Mouse (Mus musculus) CH12.LX (cell line): ENCODE measurements at regions not wholly inside any gene's neighbourhood (a gene's known extent, or its start where the extent isn't known, plus 50 kb on each side); places are given as distances from the start of the nearest gene placed in this dataset.

Experiments
- DNase-seq: peaks from one replicate; pipeline ENCODE4 v3.0.0-alpha.2; 2013; ENCODE audit errors: extremely low read depth
- H3K27ac ChIP-seq: 2 replicates; pipeline ENCODE4 v1.5.1; 2012; ENCODE audit warnings: low read depth, mild to moderate bottlenecking, control low read depth, moderate library complexity; ENCODE audit not compliant: insufficient read depth
- H3K27me3 ChIP-seq: replicated peaks from 2 replicates; pipeline ENCODE3; 2012; ENCODE audit warnings: inconsistent platforms
- H3K36me3 ChIP-seq, 2 experiments: replicated peaks in 1 of 2; 2 replicates each; pipeline versions ENCODE3 to v1.6.1; 2012; ENCODE audit warnings: inconsistent platforms in 1 of 2, low read length in 1 of 2, mild to moderate bottlenecking in 1 of 2, mixed read lengths in 1 of 2, moderate library complexity in 1 of 2; ENCODE audit not compliant: control insufficient read depth in 1 of 2, insufficient read depth in 1 of 2
- H3K4me1 ChIP-seq, 2 experiments: 2 replicates each; pipeline ENCODE4 v1.6.1; 2012; ENCODE audit warnings: inconsistent platforms in 1 of 2, moderate library complexity in 1 of 2; ENCODE audit not compliant: insufficient read depth in 2 of 2, control insufficient read depth in 1 of 2
- H3K4me2 ChIP-seq: 2 replicates; pipeline ENCODE4 v1.6.1; 2012; ENCODE audit warnings: low read depth, mild to moderate bottlenecking, control low read depth; ENCODE audit not compliant: poor library complexity, insufficient read depth, severe bottlenecking
- H3K4me3 ChIP-seq, 3 experiments: fragments of 150-350 bp in 1 of 3; sonication (generic) in 1 of 3; replicated peaks in 1 of 3; 2 replicates each; pipeline versions ENCODE3 to v1.5.1; 2011 to 2012; ENCODE audit warnings: low read depth in 2 of 3, low read length in 2 of 3, mild to moderate bottlenecking in 2 of 3, moderate library complexity in 2 of 3, control low read depth in 1 of 3, improper control_type of control experiment in 1 of 3, inconsistent platforms in 1 of 3, mixed read lengths in 1 of 3; ENCODE audit not compliant: poor library complexity in 1 of 3
- H3K79me2 ChIP-seq: replicated peaks from 2 replicates; pipeline ENCODE4 v1.6.1; 2012; ENCODE audit warnings: mild to moderate bottlenecking, moderate library complexity; ENCODE audit not compliant: control insufficient read depth, poor library complexity, insufficient read depth, severe bottlenecking; ENCODE audit errors: extremely low read depth
- H3K9ac ChIP-seq: 2 replicates; pipeline ENCODE4 v1.6.1; 2012; ENCODE audit warnings: low read depth, mild to moderate bottlenecking, control low read depth, moderate library complexity; ENCODE audit not compliant: insufficient read depth
- H3K9me3 ChIP-seq: replicated peaks from 2 replicates; pipeline ENCODE3; 2012; ENCODE audit warnings: low read length, inconsistent platforms, mixed read lengths
- BHLHE40 ChIP-seq: IDR thresholded peaks from 2 replicates; pipeline ENCODE4 v1.6.1; 2011; ENCODE audit warnings: mild to moderate bottlenecking, low read depth, low read length, improper control_type of control experiment
- CHD1 ChIP-seq: IDR thresholded peaks from 2 replicates; pipeline ENCODE4 v1.6.1; 2012; ENCODE audit warnings: low read depth, low read length, improper control_type of control experiment, inconsistent platforms
- CHD2 ChIP-seq: IDR thresholded peaks from 2 replicates; pipeline ENCODE4 v1.6.1; 2011; ENCODE audit warnings: low read length, improper control_type of control experiment
- CTCF ChIP-seq, 2 experiments: IDR thresholded peaks in 1 of 2; conservative IDR thresholded peaks in 1 of 2; 2 replicates each; pipeline ENCODE4 v1.5.1; 2011 to 2012; ENCODE audit warnings: low read depth in 2 of 2, low read length in 2 of 2, improper control_type of control experiment in 1 of 2, inconsistent platforms in 1 of 2, mild to moderate bottlenecking in 1 of 2, moderate library complexity in 1 of 2
- EP300 ChIP-seq: IDR thresholded peaks from 2 replicates; pipeline ENCODE4 v1.6.1; 2011; ENCODE audit warnings: low read length, improper control_type of control experiment
- ETS1 ChIP-seq: conservative IDR thresholded peaks from 2 replicates; pipeline ENCODE4 v1.6.1; 2012; ENCODE audit warnings: low read depth, mild to moderate bottlenecking, inconsistent platforms, low read length, improper control_type of control experiment, moderate library complexity
- HCFC1 ChIP-seq: IDR thresholded peaks from 2 replicates; pipeline ENCODE4 v1.6.1; 2012; ENCODE audit warnings: low read depth, mild to moderate bottlenecking, inconsistent platforms, low read length, improper control_type of control experiment
- IRF4 ChIP-seq: IDR thresholded peaks from 2 replicates; pipeline ENCODE4 v1.6.1; 2014; ENCODE audit warnings: low read depth, mild to moderate bottlenecking, inconsistent platforms, low read length, improper control_type of control experiment
- JUN ChIP-seq: IDR thresholded peaks from 2 replicates; pipeline ENCODE4 v1.6.1; 2011; ENCODE audit warnings: low read depth, mild to moderate bottlenecking, low read length, improper control_type of control experiment, moderate library complexity; ENCODE audit not compliant: insufficient read depth
- JUND ChIP-seq: conservative IDR thresholded peaks from 2 replicates; pipeline ENCODE4 v1.6.1; 2011; ENCODE audit warnings: low read depth, low read length, improper control_type of control experiment
- KAT2A ChIP-seq: IDR thresholded peaks from 2 replicates; pipeline ENCODE4 v1.6.1; 2012; ENCODE audit warnings: low read length, improper control_type of control experiment, inconsistent platforms; ENCODE audit not compliant: insufficient replicate concordance
- MAFK ChIP-seq: IDR thresholded peaks from 2 replicates; pipeline ENCODE4 v1.6.1; 2011; ENCODE audit warnings: low read length, improper control_type of control experiment; ENCODE audit not compliant: insufficient replicate concordance
- MAZ ChIP-seq: IDR thresholded peaks from 2 replicates; pipeline ENCODE4 v1.6.1; 2012; ENCODE audit warnings: low read depth, mild to moderate bottlenecking, inconsistent platforms, low read length, improper control_type of control experiment, moderate library complexity
- MEF2A ChIP-seq: IDR thresholded peaks from 2 replicates; pipeline ENCODE4 v1.6.1; 2014; ENCODE audit warnings: low read depth, mild to moderate bottlenecking, inconsistent platforms, low read length, improper control_type of control experiment, borderline replicate concordance
- MXI1 ChIP-seq: IDR thresholded peaks from 2 replicates; pipeline ENCODE4 v1.6.1; 2011; ENCODE audit warnings: mild to moderate bottlenecking, low read depth, low read length, improper control_type of control experiment
- MYC ChIP-seq: IDR thresholded peaks from 2 replicates; pipeline ENCODE4 v1.6.1; 2011; ENCODE audit warnings: low read depth, mild to moderate bottlenecking, improper control_type of control experiment, low read length
- NELFE ChIP-seq: IDR thresholded peaks from 2 replicates; pipeline ENCODE4 v1.6.1; 2011; ENCODE audit warnings: low read depth, low read length, improper control_type of control experiment
- NRF1 ChIP-seq: IDR thresholded peaks from 2 replicates; pipeline ENCODE4 v1.6.1; 2014; ENCODE audit warnings: low read depth, mild to moderate bottlenecking, inconsistent platforms, low read length, improper control_type of control experiment, moderate library complexity
- PAX5 ChIP-seq: IDR thresholded peaks from 2 replicates; pipeline ENCODE4 v1.6.1; 2012; ENCODE audit warnings: low read length, inconsistent platforms, mixed read lengths
- POLR2A ChIP-seq: IDR thresholded peaks from 2 replicates; pipeline ENCODE4 v1.6.1; 2011; ENCODE audit warnings: low read depth, mild to moderate bottlenecking, improper control_type of control experiment, low read length
- POLR2AphosphoS2 ChIP-seq: IDR thresholded peaks from 2 replicates; pipeline ENCODE4 v1.6.1; 2011; ENCODE audit warnings: low read depth, low read length, improper control_type of control experiment
- RAD21 ChIP-seq: IDR thresholded peaks from 2 replicates; pipeline ENCODE4 v1.6.1; 2011; ENCODE audit warnings: low read depth, mild to moderate bottlenecking, low read length, improper control_type of control experiment, moderate library complexity
- SIN3A ChIP-seq: IDR thresholded peaks from 2 replicates; pipeline ENCODE4 v1.6.1; 2012; ENCODE audit warnings: low read length, improper control_type of control experiment, inconsistent platforms
- TBP ChIP-seq: conservative IDR thresholded peaks from 2 replicates; pipeline ENCODE4 v1.6.1; 2011; ENCODE audit warnings: low read depth, low read length, improper control_type of control experiment
- TCF12 ChIP-seq: IDR thresholded peaks from 2 replicates; pipeline ENCODE4 v1.6.1; 2014; ENCODE audit warnings: low read depth, mild to moderate bottlenecking, inconsistent platforms, low read length, improper control_type of control experiment
- UBTF ChIP-seq: IDR thresholded peaks from 2 replicates; pipeline ENCODE4 v1.6.1; 2012; ENCODE audit warnings: low read depth, mild to moderate bottlenecking, inconsistent platforms, low read length, improper control_type of control experiment, moderate library complexity
- USF1 ChIP-seq: IDR thresholded peaks from 2 replicates; pipeline ENCODE4 v1.6.1; 2014; ENCODE audit warnings: low read depth, mild to moderate bottlenecking, inconsistent platforms, low read length, improper control_type of control experiment
- ZC3H11A ChIP-seq: IDR thresholded peaks from 2 replicates; pipeline ENCODE4 v1.6.1; 2012; ENCODE audit warnings: low read depth, mild to moderate bottlenecking, inconsistent platforms, low read length, improper control_type of control experiment
- ZNF384 ChIP-seq: IDR thresholded peaks from 2 replicates; pipeline ENCODE4 v1.6.1; 2012; ENCODE audit warnings: low read depth, low read length, improper control_type of control experiment, inconsistent platforms
- dilution Hi-C: fragments of 300-500 bp; cut with MboI; formaldehyde crosslinking; loops from 2 replicates; pipeline ENCODE4 v1.14.3; 2020; ENCODE audit warnings: low sequenced_read_pairs; ENCODE audit not compliant: extremely low pct_unique_long_range_greater_than_20kb, extremely low pct_ligation_motif_present
- in situ Hi-C: fragments of 300-500 bp; cut with MboI; formaldehyde crosslinking; loops from 3 replicates; pipeline ENCODE4 v1.14.3; 2019; ENCODE audit warnings: low sequenced_read_pairs, low pct_ligation_motif_present, low pct_unique_long_range_greater_than_20kb, mixed read lengths

- TF ChIP-seq NRF1: no peak
- TF ChIP-seq PAX5: no peak
- no peak for TF ChIP-seq EP300
- peak; percentile 38 for TF ChIP-seq ETS1
- no peak for TF ChIP-seq MAFK
- peak; percentile 71 for TF ChIP-seq BHLHE40
- no peak for TF ChIP-seq JUND
- no peak for TF ChIP-seq HCFC1
- TF ChIP-seq UBTF: no peak
- TF ChIP-seq CHD2: no peak
- no peak for TF ChIP-seq CHD1
- no peak for TF ChIP-seq USF1
- TF ChIP-seq POLR2A: no peak
- TF ChIP-seq CTCF (conservative IDR thresholded peaks at IDR 0.05 in 1 of 2, IDR thresholded peaks at IDR 0.05 in 1 of 2; ENCODE audit: low read depth in 2 of 2, low read length in 2 of 2): no peak
- TF ChIP-seq MEF2A: no peak
- TF ChIP-seq ZNF384: no peak
- TF ChIP-seq MAZ: no peak
- TF ChIP-seq, all 38 proteins: peak for 2
- in situ Hi-C loops: no loop called here
- Histone ChIP-seq H3K4me3 (no peak overlapping the region), H3K4me2 (no peak overlapping the region), H3K27ac (no peak overlapping the region), H3K9ac (no peak overlapping the region), H3K36me3 (no peaks in the 10 kb centered on the region), H3K79me2 (no peaks in the 10 kb centered on the region), H3K4me1 (peaks cover 10 to 49% of the 10 kb centered on the region in 2 experiments), H3K9me3 (peaks cover 4% of the 10 kb centered on the region), H3K27me3 (no peaks in the 10 kb centered on the region)
- dilution Hi-C loops: no loop called here
- DNase-seq: peak; percentile 33
Measured at GRCm38 (mm10) chr15:36927436-36927835, 80.1 kb downstream of the Zfp706 start.

GRCm38 (mm10) chr15:36924171-36924570, 83.4 kb downstream of the Zfp706 start:
- in situ Hi-C loops: no loop called here
- H3K27ac ChIP-seq: no peak overlapping the region
- H3K27me3 ChIP-seq: no peaks in the 10 kb centered on the region
- H3K4me2 ChIP-seq: no peak overlapping the region
- no peaks in the 10 kb centered on the region for H3K79me2 ChIP-seq
- no peak overlapping the region for H3K9ac ChIP-seq
- no peaks in the 10 kb centered on the region for H3K9me3 ChIP-seq
- TF ChIP-seq CHD1 (no peak), MAZ (no peak), MXI1 (no peak), KAT2A (no peak), EP300 (no peak), SIN3A (no peak), ETS1 (no peak), NELFE (no peak), PAX5 (no peak), RAD21 (no peak), TCF12 (no peak), TBP (no peak), MYC (no peak), POLR2AphosphoS2 (no peak), IRF4 (no peak), CHD2 (no peak), ZC3H11A (no peak), POLR2A (no peak), JUN (no peak)
- peaks cover 5 to 23% of the 10 kb centered on the region in 2 experiments; a peak in 3 of 4 replicates for H3K4me1 ChIP-seq
- no peak for DNase-seq
- dilution Hi-C loops: no loop called here
- no peaks in the 10 kb centered on the region for H3K36me3 ChIP-seq
- H3K4me3 ChIP-seq: no peak overlapping the region
